Mouse (Mus musculus): ENCODE data around the gene Casp7. TPM values are rescaled to one million over a fixed set of nuclear protein-coding genes. Genes with fewer than 3 reads are reported as not detected.

Gene Casp7
- polyA plus RNA-seq, 1 experiment from 2014 or later: 28.7 TPM

DNA sequence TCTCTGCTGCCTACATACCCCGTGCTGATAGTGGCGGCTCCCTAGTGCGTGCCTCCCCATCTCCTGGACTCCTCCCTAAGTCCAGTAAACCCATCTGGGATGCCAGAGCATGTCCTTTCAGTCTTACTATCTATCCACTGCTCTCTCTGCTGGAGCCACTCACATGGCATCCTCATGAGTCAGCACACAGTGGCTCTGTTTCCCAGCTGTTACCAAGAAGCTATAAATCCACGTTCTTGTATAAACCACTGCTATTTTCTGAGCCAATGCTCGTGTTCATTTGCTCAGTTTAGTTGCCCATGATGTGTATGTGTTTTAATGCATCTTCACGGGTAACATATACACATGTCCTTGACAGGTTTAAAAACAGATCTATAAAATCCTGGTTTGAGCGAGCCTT lies 29.2 kb upstream of the Casp7 start:
- Histone ChIP-seq H3K9ac (no peak overlapping the region), H3K4me1 (peaks cover 14% of the 10 kb centered on the region), H3K27ac (peak overlapping the region; percentile 55; the same call in 1 of the 2 replicates), H3K9me3 (no peaks in the 10 kb centered on the region), H3K27me3 (replicated peaks) (no peaks in the 10 kb centered on the region), H3K4me3 (replicated peaks) (no peak overlapping the region), H3K4me2 (no peak overlapping the region), H3K36me3 (no peaks in the 10 kb centered on the region)
- 54% methylated on average over 7 of the region's 7 CpGs for WGBS
- ATAC-seq (ENCODE audit: insufficient read depth, low FRiP score, low read depth): no peak

DNA sequence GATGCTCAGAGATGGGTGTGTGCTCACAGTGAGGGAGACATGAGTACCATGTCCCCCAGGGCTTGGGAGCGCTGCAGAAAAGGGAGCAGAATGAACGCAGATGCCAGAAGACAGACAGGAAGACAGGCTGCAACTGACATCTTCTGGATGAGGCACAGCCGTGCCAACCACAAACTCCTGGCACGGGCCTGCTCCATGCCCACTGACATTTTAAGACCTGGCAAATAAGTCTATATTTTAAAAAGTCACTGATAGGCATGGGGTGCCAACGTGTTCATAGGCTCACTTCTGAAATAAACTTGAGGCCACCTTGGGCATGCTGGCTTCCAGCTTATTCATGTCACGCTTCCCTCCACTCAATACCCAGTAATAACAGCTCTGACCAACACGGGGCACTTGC lies 28.0 kb upstream of the Casp7 start:
- no peaks in the 10 kb centered on the region for H3K36me3 ChIP-seq
- WGBS: 84% methylated on average over 7 of the region's 7 CpGs
- no peak overlapping the region for H3K4me2 ChIP-seq
- ATAC-seq (ENCODE audit: insufficient read depth, low FRiP score, low read depth): no peak
- no peak overlapping the region for H3K27ac ChIP-seq
- no peaks in the 10 kb centered on the region for H3K27me3 ChIP-seq (replicated peaks)
- H3K4me1 ChIP-seq: peaks cover 9% of the 10 kb centered on the region
- no peak overlapping the region for H3K9ac ChIP-seq
- no peak overlapping the region for H3K4me3 ChIP-seq (replicated peaks)
- no peaks in the 10 kb centered on the region for H3K9me3 ChIP-seq

- 76% methylated on average over 6 of the region's 6 CpGs for WGBS
- Histone ChIP-seq H3K27ac (no peak overlapping the region), H3K4me1 (no peaks in the 10 kb centered on the region), H3K9me3 (no peaks in the 10 kb centered on the region), H3K27me3 (replicated peaks) (no peaks in the 10 kb centered on the region), H3K4me3 (replicated peaks) (no peak overlapping the region), H3K36me3 (no peaks in the 10 kb centered on the region), H3K9ac (no peak overlapping the region), H3K4me2 (no peak overlapping the region)
- ATAC-seq (ENCODE audit: insufficient read depth, low FRiP score, low read depth): no peak
Observed at GRCm38 (mm10) chr19:56370389-56371150, 26.4 kb upstream of the Casp7 start.

DNA sequence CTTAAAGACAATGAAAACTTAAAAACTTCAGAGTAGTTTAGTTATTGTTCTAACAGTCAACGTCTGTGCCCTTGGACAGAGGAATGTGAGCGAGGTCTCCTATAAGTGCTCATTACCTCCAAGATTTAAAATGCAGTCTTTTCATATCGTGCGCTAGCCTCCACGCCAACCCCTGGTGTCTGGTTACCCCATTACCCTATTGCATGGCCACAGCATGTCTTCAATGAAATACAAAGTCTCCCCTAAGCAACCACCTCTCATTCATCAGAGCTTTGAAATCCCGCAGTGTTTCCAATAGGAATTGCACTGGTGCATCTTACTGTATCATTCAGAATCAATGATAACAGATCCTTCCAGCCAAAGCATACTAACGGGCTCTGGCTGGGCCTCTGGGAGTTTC lies 24.7 kb upstream of the Casp7 start:
- H3K27ac ChIP-seq: no peak overlapping the region
- H3K4me2 ChIP-seq: no peak overlapping the region
- no peaks in the 10 kb centered on the region for H3K4me1 ChIP-seq
- WGBS: 74% methylated on average over 7 of the region's 7 CpGs
- no peak overlapping the region for H3K9ac ChIP-seq
- no peaks in the 10 kb centered on the region for H3K9me3 ChIP-seq
- no peak overlapping the region for H3K4me3 ChIP-seq (replicated peaks)
- ATAC-seq (ENCODE audit: insufficient read depth, low FRiP score, low read depth): no peak
- no peaks in the 10 kb centered on the region for H3K27me3 ChIP-seq (replicated peaks)
- no peaks in the 10 kb centered on the region for H3K36me3 ChIP-seq

DNA sequence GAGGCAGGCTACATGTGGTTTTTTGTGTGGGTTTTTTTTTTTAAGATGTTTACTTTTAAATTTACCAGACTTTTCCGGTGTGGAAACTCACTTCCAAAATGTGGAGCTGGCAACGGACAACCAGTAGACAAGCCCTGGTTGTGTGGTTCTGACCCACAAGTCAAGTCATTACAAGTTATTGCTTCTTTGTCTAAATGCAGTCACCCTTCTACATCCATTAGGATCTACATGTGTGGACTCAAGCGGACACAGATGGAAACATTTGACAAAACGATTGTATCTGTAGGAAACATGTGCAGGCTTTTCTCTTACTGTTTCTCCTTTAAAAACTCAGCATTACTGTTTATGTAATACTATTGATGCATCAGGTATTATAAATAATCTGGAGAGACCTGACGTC lies 23.7 kb upstream of the Casp7 start:
- Histone ChIP-seq H3K4me3 (replicated peaks) (no peak overlapping the region), H3K9ac (no peak overlapping the region), H3K4me1 (no peaks in the 10 kb centered on the region), H3K9me3 (no peaks in the 10 kb centered on the region), H3K4me2 (no peak overlapping the region), H3K27ac (no peak overlapping the region), H3K27me3 (replicated peaks) (no peaks in the 10 kb centered on the region), H3K36me3 (no peaks in the 10 kb centered on the region)
- WGBS: 83% methylated on average over 5 of the region's 5 CpGs
- no peak for ATAC-seq (ENCODE audit: insufficient read depth, low FRiP score, low read depth)

DNA sequence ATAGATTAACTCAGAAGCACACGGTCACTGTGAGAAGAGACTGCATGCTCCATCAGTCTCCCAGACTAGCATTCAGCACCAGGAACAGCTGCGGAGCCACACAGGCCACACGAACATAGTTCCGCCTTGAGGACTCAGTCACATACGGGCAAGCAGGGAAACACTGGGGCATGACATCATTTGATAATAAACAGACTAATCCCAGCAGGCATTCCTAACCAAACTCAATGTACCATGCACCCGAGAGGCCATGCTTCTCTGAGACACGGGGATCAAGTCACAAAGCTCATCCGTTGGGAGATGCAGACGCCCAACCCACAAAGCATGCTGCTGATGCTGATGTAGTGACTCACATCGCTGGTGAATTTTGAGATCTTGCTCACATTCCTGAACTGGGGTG lies 22.9 kb upstream of the Casp7 start:
- Histone ChIP-seq H3K36me3 (no peaks in the 10 kb centered on the region), H3K27me3 (replicated peaks) (no peaks in the 10 kb centered on the region), H3K9me3 (no peaks in the 10 kb centered on the region), H3K4me3 (replicated peaks) (no peak overlapping the region), H3K4me2 (no peak overlapping the region), H3K4me1 (no peaks in the 10 kb centered on the region), H3K9ac (no peak overlapping the region), H3K27ac (no peak overlapping the region)
- no peak for ATAC-seq (ENCODE audit: insufficient read depth, low FRiP score, low read depth)
- WGBS: 59% methylated on average over 10 of the region's 10 CpGs

DNA sequence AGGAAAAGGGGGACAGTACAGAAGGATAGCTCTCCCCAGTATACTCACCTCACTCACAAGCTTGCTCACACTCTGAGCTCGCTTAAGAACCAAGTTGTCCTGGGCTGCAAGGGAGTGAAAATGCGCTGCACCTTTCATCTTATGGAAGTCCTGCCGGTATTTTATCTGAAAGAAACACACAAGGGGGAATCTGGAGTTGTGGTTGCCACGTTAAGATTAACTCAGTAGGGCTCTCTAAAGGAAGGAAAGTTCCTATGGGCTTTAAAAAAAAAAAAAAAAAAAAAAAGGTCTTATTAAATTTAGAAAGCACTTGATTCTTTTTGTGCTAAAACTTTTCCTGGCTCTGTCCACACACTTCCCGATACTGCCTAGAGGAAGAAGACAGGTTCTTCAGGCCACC lies 18.9 kb upstream of the Casp7 start:
- WGBS: 79% methylated on average over 5 of the region's 5 CpGs
- H3K36me3 ChIP-seq: no peaks in the 10 kb centered on the region
- no peak overlapping the region for H3K9ac ChIP-seq
- H3K9me3 ChIP-seq: no peaks in the 10 kb centered on the region
- ATAC-seq (ENCODE audit: insufficient read depth, low FRiP score, low read depth): no peak
- no peaks in the 10 kb centered on the region for H3K27me3 ChIP-seq (replicated peaks)
- H3K27ac ChIP-seq: no peak overlapping the region
- H3K4me1 ChIP-seq: no peaks in the 10 kb centered on the region
- no peak overlapping the region for H3K4me3 ChIP-seq (replicated peaks)
- no peak overlapping the region for H3K4me2 ChIP-seq

DNA sequence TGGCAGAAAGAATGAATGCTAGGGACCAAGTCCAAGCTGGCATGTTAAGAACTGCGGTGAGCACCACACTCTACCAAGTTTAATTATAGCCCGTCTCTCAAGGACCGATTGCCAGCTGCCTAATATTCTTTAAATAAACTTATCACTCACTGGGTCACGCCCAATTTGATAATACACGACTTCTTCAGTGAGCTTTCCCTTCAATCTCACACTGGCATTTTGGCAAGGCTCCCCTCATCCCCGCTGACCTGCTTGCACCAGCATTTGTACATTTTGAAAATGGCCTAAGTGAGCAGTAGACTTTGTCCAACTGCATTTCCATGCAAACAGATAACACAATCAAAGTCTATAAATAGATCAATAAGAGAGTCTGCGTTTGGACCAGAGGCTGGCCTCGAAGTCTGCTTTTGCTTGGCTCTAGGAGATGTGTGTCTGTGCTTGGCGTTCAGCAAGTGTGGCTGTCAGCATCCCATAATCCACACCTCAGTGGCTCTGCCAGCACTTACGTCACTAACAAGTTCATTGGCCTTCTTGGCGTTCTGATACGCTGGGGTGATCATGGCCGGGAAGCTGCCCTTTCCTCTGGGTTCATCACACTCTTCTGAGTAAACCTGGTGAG lies 18.3 kb upstream of the Casp7 start:
- H3K4me2 ChIP-seq: no peak overlapping the region
- no peaks in the 10 kb centered on the region for H3K27me3 ChIP-seq (replicated peaks)
- 70% methylated on average over 13 of the region's 13 CpGs for WGBS
- H3K36me3 ChIP-seq: no peaks in the 10 kb centered on the region
- no peaks in the 10 kb centered on the region for H3K9me3 ChIP-seq
- no peak overlapping the region for H3K9ac ChIP-seq
- ATAC-seq (ENCODE audit: insufficient read depth, low FRiP score, low read depth): no peak
- no peak overlapping the region for H3K4me3 ChIP-seq (replicated peaks)
- no peaks in the 10 kb centered on the region for H3K4me1 ChIP-seq
- H3K27ac ChIP-seq: no peak overlapping the region

DNA sequence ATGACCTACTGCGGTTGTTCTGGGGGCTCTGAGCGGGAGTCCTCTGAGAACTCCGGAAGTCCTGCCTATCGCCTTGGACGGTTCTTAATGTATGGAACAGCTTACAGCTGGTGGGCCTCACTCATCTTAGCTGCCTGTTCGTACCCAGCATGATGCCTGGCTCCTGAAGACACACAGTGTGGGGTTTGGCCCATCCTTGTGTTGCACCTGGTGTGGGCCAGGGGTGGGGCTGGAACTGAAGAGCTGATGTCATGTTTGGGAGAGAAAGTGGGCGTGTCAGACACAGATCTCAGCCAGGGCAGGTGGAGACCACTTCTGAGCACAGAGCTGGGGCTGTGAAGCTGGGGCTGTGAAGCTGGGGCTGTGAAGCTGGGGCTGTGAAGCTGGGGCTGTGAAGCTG lies 16.6 kb upstream of the Casp7 start:
- Histone ChIP-seq H3K9ac (no peak overlapping the region), H3K36me3 (no peaks in the 10 kb centered on the region), H3K4me3 (replicated peaks) (no peak overlapping the region), H3K4me2 (no peak overlapping the region), H3K27ac (no peak overlapping the region), H3K27me3 (replicated peaks) (no peaks in the 10 kb centered on the region), H3K9me3 (no peaks in the 10 kb centered on the region), H3K4me1 (no peaks in the 10 kb centered on the region)
- 70% methylated on average over 7 of the region's 7 CpGs for WGBS
- no peak for ATAC-seq (ENCODE audit: insufficient read depth, low FRiP score, low read depth)

DNA sequence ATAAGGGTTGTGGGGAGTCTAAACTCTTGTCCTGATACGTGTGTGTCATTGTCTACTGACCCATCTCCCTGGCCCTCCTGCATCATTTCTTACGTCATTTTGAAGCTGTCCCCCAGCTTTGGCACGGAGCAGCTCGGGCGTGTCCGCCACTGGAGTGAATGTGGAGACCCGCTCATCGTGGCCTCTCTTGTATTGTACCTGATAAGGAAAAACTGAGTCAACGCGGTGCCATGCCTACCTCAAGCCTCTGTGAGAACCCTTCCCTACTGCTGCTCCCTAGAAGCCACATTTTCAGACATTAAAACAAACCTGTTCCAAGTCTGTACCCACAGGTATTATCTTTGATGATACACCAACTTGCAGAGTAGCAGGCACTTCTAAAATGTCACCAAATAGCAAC lies 15.5 kb upstream of the Casp7 start:
- no peak overlapping the region for H3K27ac ChIP-seq
- WGBS: 77% methylated on average over 10 of the region's 10 CpGs
- H3K9ac ChIP-seq: no peak overlapping the region
- ATAC-seq (ENCODE audit: insufficient read depth, low FRiP score, low read depth): no peak
- H3K9me3 ChIP-seq: no peaks in the 10 kb centered on the region
- no peaks in the 10 kb centered on the region for H3K36me3 ChIP-seq
- no peaks in the 10 kb centered on the region for H3K4me1 ChIP-seq
- no peak overlapping the region for H3K4me2 ChIP-seq
- H3K4me3 ChIP-seq (replicated peaks): no peak overlapping the region
- no peaks in the 10 kb centered on the region for H3K27me3 ChIP-seq (replicated peaks)

- WGBS: 79% methylated on average over 5 of the region's 5 CpGs
- Histone ChIP-seq H3K4me1 (no peaks in the 10 kb centered on the region), H3K9me3 (no peaks in the 10 kb centered on the region), H3K4me2 (no peak overlapping the region), H3K36me3 (no peaks in the 10 kb centered on the region), H3K4me3 (replicated peaks) (no peak overlapping the region), H3K27ac (no peak overlapping the region), H3K9ac (no peak overlapping the region), H3K27me3 (replicated peaks) (no peaks in the 10 kb centered on the region)
- ATAC-seq (ENCODE audit: insufficient read depth, low FRiP score, low read depth): no peak
Observed at GRCm38 (mm10) chr19:56385546-56385945, 11.4 kb upstream of the Casp7 start.

DNA sequence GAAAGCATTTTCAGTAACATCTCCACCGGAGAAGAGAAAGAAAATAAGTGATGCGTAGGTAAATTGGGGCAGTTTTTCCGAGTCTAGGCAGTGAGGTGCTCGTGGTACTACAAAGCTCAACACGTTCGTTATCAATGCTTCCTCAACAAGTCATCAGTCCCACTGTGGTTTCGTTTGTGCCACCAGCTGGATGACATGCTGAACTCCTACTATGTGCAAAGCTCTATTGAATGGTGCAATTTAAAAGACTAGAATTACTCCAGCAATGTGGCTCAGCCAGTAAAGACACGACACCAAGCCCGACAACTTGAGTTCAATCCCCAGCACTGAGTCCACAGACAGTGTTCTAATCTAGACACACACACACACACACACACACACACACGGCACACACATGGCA lies 10.8 kb upstream of the Casp7 start:
- WGBS: 92% methylated on average over 10 of the region's 10 CpGs
- H3K27me3 ChIP-seq (replicated peaks): no peaks in the 10 kb centered on the region
- H3K4me3 ChIP-seq (replicated peaks): no peak overlapping the region
- H3K36me3 ChIP-seq: no peaks in the 10 kb centered on the region
- no peaks in the 10 kb centered on the region for H3K4me1 ChIP-seq
- H3K4me2 ChIP-seq: no peak overlapping the region
- no peak overlapping the region for H3K27ac ChIP-seq
- no peak overlapping the region for H3K9ac ChIP-seq
- H3K9me3 ChIP-seq: no peaks in the 10 kb centered on the region
- no peak for ATAC-seq (ENCODE audit: insufficient read depth, low FRiP score, low read depth)
